Mouse (Mus musculus): ENCODE data around the gene Slc39a1.

Gene Slc39a1

GRCm38 (mm10) chr3:90294651-90295050, 46.7 kb downstream of the Slc39a1 start:
- no peak for DNase-seq (ENCODE audit: low read depth, low spot score)
